Mouse (Mus musculus) ES-E14 (cell line): Measurements from ENCODE around the gene Sertad3. TPM values are rescaled to one million over a fixed set of nuclear protein-coding genes. Genes with fewer than 3 reads are reported as not detected.

Experiments
- DNase-seq: peaks from one replicate; pipeline ENCODE4 v3.0.0-alpha.2; 2013; ENCODE audit warnings: low read depth, low spot score
- H3K27ac ChIP-seq: 2 replicates; pipeline ENCODE4 v1.5.1; 2012; ENCODE audit warnings: low read depth, mild to moderate bottlenecking, low read length, moderate library complexity, mixed read lengths; ENCODE audit not compliant: poor library complexity, insufficient read depth, severe bottlenecking
- H3K36me3 ChIP-seq: 2 replicates; pipeline ENCODE4 v1.6.1; 2012; ENCODE audit warnings: mild to moderate bottlenecking, low read length, moderate library complexity, mixed read lengths; ENCODE audit not compliant: control insufficient read depth, poor library complexity, insufficient read depth, severe bottlenecking
- H3K4me1 ChIP-seq, 2 experiments: fragments of 150-350 bp in 1 of 2; sonication (generic) in 1 of 2; 2 replicates each; pipeline ENCODE4 v1.6.1; 2012; ENCODE audit warnings: low read length in 2 of 2, mild to moderate bottlenecking in 1 of 2, mixed read lengths in 1 of 2; ENCODE audit not compliant: control insufficient read depth in 2 of 2, insufficient read depth in 2 of 2, poor library complexity in 1 of 2
- H3K4me3 ChIP-seq, 2 experiments: fragments of 150-350 bp in 1 of 2; sonication (generic) in 1 of 2; 2 replicates each; pipeline ENCODE4 v1.5.1; 2012; ENCODE audit warnings: low read length in 2 of 2, low read depth in 1 of 2, mild to moderate bottlenecking in 1 of 2, mixed read lengths in 1 of 2; ENCODE audit not compliant: insufficient read depth in 1 of 2, poor library complexity in 1 of 2, severe bottlenecking in 1 of 2
- H3K9ac ChIP-seq: 2 replicates; pipeline ENCODE4 v1.6.1; 2012; ENCODE audit warnings: low read depth, mild to moderate bottlenecking, low read length, mixed read lengths; ENCODE audit not compliant: poor library complexity, insufficient read depth, severe bottlenecking
- H3K9me3 ChIP-seq: fragments of 150-350 bp; sonication (generic); 2 replicates; pipeline ENCODE4 v1.6.1; 2012; ENCODE audit warnings: low read depth, mild to moderate bottlenecking, low read length; ENCODE audit not compliant: control insufficient read depth, insufficient read depth
- CHD2 ChIP-seq: IDR thresholded peaks from 2 replicates; pipeline ENCODE4 v1.6.1; 2014; ENCODE audit warnings: mild to moderate bottlenecking, low read depth, low read length, inconsistent platforms
- HCFC1 ChIP-seq: IDR thresholded peaks from 2 replicates; pipeline ENCODE4 v1.6.1; 2012; ENCODE audit warnings: low read length, inconsistent platforms, borderline replicate concordance; ENCODE audit not compliant: insufficient read depth
- MAFK ChIP-seq: IDR thresholded peaks from 2 replicates; pipeline ENCODE4 v1.6.1; 2014; ENCODE audit warnings: mild to moderate bottlenecking, low read depth, low read length, inconsistent platforms; ENCODE audit not compliant: insufficient read depth
- ZC3H11A ChIP-seq: IDR thresholded peaks from 2 replicates; pipeline ENCODE4 v1.6.1; 2012; ENCODE audit warnings: low read depth, mild to moderate bottlenecking, inconsistent platforms, low read length, borderline replicate concordance
- ZNF384 ChIP-seq: IDR thresholded peaks from 2 replicates; pipeline ENCODE4 v1.6.1; 2012; ENCODE audit warnings: low read depth, low read length, inconsistent platforms
- in situ Hi-C, 2 experiments: fragments of 600-800 bp; cut with MboI; formaldehyde crosslinking; loops; one replicate each; pipeline ENCODE4 v1.15.1; 2025; ENCODE audit warnings: low sequenced_read_pairs in 2 of 2, inconsistent platforms in 1 of 2; ENCODE audit not compliant: unreplicated experiment in 2 of 2
- total RNA-seq: library from RNA; depleted of rRNA; stranded (reverse); fragments of 300-350 nt; gene quantifications from 2 replicates; pipeline ENCODE4 v1.2.3, GENCODE M21; 2012

The Sertad3 gene
- total RNA-seq, 1 experiment: 5.4 TPM

DNA sequence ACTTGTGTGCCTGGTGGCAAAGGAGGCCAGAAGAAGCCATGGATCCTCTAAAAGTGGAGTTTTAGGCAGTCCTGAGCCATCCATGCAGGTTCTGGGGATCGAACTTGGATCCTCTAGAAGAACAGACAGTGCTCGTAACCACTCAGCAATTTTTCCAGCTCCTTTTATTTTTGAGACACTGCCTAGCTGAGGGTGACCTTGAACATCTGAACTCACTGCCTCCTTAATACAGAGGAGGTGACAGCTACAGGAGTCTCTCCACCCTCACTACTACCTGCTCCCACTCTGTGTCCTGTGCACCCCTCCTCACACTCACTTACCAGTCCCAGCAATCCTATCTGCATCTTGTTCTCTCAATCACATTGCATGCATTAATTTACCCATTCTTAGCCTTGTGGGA, 2.0 kb downstream of the Sertad3 start:
- TF ChIP-seq HCFC1 (no peak), MAFK (no peak), ZC3H11A (no peak), ZNF384 (no peak), CHD2 (no peak)
- H3K4me3 ChIP-seq: no peak overlapping the region
- H3K9ac ChIP-seq: no peak overlapping the region
- H3K27ac ChIP-seq: no peak overlapping the region
- no peak for DNase-seq
- H3K9me3 ChIP-seq: no peaks in the 10 kb centered on the region
- 0 out of 2 replicates have a peak, but pooled peaks cover 4% of the 10 kb centered on the region for H3K36me3 ChIP-seq
- peaks cover 5 to 10% of the 10 kb centered on the region in 2 experiments; a peak in 2 of 4 replicates for H3K4me1 ChIP-seq
- in situ Hi-C loops: no loop called here

DNA sequence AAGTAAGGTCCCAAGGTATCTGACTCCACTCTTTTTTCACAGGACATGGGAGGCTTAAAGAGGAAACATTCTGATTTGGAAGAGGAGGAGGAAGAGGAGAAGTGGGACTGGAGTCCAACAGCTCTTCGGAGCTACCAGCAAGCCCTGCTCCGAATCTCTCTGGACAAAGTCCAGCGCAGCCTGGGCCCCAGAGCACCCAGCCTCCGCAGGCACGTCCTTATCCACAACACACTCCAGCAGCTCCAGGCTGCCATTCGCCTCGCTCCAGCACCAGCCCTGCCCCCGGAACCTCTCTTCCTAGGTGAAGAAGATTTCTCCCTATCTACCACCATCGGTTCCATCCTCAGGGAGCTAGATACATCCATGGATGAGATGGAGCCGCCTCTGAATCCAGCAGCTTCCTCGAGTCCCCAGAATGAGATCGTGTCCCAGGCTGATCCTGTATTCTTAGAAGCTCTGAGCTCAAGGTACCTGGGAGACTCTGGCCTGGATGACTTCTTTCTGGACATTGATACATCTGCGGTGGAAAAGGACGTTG, 2.6 kb downstream of the Sertad3 start:
- H3K9me3 ChIP-seq: no peaks in the 10 kb centered on the region
- H3K27ac ChIP-seq: no peak overlapping the region
- peaks cover 5 to 10% of the 10 kb centered on the region in 2 experiments; a peak in 3 of 4 replicates for H3K4me1 ChIP-seq
- DNase-seq: no peak
- H3K36me3 ChIP-seq: 0 out of 2 replicates have a peak, but pooled peaks cover 4% of the 10 kb centered on the region
- peak overlapping the region in 1 of 2 experiments; percentile 9; a peak in 2 of 4 replicates for H3K4me3 ChIP-seq
- TF ChIP-seq MAFK (no peak), CHD2 (no peak), ZC3H11A (no peak), ZNF384 (no peak), HCFC1 (no peak)
- peak overlapping the region; percentile 40; the same call in 1 of the 2 replicates for H3K9ac ChIP-seq
- in situ Hi-C loops: no loop called here

DNA sequence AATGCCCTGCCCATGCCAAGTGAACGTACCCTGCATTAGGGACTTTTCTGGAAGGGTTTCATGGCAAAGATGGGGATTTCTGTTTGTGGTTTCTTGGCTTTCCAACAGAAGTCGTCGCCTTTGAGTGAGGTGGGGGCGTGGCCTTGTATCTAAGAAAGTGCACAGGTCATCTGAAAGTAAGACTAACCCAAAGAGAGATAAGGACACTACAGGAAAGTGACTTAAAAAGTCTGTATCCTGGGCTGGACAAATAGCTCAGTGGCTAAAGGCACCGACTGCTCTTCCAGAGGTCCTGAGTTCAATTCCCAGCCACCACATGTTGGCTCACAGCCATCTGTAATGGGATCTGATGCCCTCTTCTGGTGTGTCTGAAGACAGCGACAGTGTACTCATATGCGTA, 5.0 kb downstream of the Sertad3 start:
- H3K4me3 ChIP-seq: no peak overlapping the region
- no peak overlapping the region for H3K27ac ChIP-seq
- TF ChIP-seq CHD2: no peak
- no peak for TF ChIP-seq HCFC1
- TF ChIP-seq MAFK: no peak
- TF ChIP-seq ZNF384: no peak
- no peak for TF ChIP-seq ZC3H11A
- DNase-seq: no peak
- peaks cover 5 to 12% of the 10 kb centered on the region in 2 experiments; a peak in 2 of 4 replicates for H3K4me1 ChIP-seq
- no peak overlapping the region for H3K9ac ChIP-seq
- H3K36me3 ChIP-seq: 0 out of 2 replicates have a peak, but pooled peaks cover 4% of the 10 kb centered on the region
- H3K9me3 ChIP-seq: no peaks in the 10 kb centered on the region
- in situ Hi-C loops: no loop called here

DNA sequence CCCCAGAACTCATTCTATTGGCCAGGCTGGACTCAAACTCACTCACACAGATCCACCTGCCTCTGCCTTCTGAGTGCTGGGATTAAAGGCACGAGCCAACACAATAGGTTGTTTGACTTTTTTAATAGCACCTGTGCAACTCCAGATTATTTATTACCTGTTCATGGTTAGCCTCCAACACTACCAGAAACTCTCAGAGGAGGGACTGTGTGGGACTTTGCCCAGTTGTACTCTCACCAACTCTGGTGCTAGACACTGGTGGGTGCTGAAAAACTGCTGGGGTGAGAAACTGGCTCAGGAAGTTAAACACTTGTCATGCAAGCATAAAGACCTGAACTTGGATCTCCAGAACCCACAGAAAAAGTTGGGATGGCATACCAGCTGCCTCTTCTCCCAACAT, 6.2 kb downstream of the Sertad3 start:
- in situ Hi-C loops: no loop called here
- no peak for TF ChIP-seq CHD2
- TF ChIP-seq HCFC1: no peak
- no peak for TF ChIP-seq MAFK
- TF ChIP-seq ZNF384: no peak
- no peak for TF ChIP-seq ZC3H11A
- Histone ChIP-seq H3K36me3 (0 out of 2 replicates have a peak, but pooled peaks cover 4% of the 10 kb centered on the region), H3K4me3 (no peak overlapping the region), H3K9me3 (no peaks in the 10 kb centered on the region), H3K9ac (no peak overlapping the region), H3K27ac (no peak overlapping the region), H3K4me1 (peaks cover 6 to 14% of the 10 kb centered on the region in 2 experiments; a peak in 3 of 4 replicates)
- no peak for DNase-seq

DNA sequence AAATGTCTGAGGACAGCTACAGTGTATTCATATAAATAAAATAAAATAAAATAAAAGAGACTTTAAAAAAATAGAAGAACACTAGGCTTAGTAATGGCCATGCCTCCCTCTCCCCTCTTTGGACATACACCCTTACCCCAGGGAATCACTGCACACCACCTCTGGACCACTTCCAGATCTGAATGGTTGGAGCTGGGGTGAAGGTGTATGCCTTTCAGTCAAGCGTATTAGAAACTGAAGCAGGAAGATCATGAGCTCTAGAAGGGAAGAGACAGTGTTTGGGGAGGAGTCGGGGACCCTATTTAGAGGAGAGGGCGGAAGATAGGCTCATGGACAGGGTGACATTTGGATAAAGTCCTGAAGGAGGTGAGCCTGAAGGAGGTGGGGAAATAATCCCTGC, 6.9 kb downstream of the Sertad3 start:
- no peak for TF ChIP-seq ZC3H11A
- no peak for TF ChIP-seq ZNF384
- TF ChIP-seq CHD2: no peak
- no peak for TF ChIP-seq MAFK
- no peak for TF ChIP-seq HCFC1
- Histone ChIP-seq H3K4me3 (no peak overlapping the region), H3K4me1 (peaks cover 6 to 12% of the 10 kb centered on the region in 2 experiments; a peak in 3 of 4 replicates), H3K9me3 (no peaks in the 10 kb centered on the region), H3K27ac (no peak overlapping the region), H3K9ac (no peak overlapping the region), H3K36me3 (0 out of 2 replicates have a peak, but pooled peaks cover 4% of the 10 kb centered on the region)
- in situ Hi-C loops: no loop called here
- no peak for DNase-seq
